Mouse (Mus musculus): Measurements from ENCODE around the gene Clic1.

Clic1 gene

DNA sequence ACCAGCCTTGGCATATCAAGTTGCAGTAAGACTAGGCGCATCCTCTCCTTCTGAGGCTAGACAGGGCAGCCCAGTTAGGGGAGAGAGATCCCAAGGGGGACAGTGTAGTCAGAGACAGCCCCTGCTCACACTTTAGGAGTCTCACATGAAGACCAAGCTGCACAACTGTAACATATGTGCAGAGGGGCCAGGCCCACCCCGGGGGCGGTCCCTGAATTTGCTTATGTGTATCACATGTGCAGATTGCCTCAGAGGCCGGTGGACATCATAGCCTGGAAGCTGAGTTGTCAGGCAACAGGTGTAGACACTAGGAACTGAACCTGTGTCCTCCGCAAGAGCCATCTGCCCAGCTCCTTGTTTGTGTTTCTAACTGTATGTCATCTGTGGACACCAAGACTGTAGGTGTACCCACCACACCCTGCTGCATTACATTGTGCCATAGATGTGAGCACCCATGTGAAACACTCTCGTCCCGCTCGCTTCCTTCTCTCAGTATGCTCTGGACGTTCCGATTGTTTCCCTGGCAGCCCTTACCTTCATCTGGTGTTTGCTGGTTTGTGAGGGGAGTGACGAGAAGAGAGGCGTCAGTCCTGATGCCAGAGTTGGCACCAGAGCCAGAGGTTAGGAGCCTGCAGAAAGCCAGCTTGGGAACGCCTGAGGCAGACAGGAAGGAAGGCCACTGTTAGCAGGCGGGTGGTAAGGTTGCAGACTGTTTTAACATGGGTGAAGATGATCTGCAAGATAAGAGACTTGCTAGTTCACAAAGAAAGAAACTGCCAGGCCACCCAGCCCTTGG, 42.8 kb downstream of the Clic1 start:
- DNase-seq, result peak; percentile 33 to 55

DNA sequence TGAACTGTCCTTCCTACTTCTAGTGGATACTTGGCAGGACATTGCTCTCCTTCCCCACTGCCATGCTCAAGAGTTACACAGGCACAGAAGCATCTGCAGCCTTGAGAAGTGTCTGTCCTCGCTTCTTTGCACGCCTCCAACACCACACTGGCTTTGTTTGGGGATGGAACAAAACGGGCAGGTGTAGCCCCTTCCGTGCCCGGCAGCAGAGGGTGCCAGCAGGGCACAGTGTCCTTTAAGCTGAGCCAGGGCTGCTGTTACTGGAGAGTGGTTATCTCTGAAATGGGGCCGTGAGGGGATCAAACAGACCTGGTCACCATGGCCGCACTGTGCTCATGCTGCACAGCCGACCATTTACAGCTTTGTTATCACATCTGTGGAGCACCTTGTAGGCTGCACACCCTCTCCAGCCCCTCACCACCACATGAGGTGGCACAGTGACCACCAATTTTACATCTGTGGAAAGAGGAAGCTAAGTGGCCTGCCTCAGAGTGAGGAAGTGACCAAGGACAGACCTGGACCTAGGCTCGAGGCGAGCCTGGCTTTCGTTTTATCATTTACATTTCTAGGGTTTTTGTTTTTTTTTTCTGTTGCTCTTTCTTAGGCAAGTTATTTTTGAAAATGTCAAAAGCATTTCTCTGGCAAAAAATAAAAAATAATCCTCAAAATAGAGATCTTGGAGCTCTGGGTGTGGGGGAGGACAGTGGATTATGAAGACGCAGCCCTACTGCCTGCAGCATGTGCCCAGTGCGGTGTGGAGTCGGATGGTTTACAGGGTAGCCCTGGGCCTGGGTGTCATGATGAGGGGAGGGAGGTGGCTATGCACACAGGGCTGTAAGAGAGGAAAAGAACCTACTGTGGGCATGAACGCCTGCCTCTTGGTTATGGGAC, 45.0 kb downstream of the Clic1 start:
- no peak for DNase-seq

DNA sequence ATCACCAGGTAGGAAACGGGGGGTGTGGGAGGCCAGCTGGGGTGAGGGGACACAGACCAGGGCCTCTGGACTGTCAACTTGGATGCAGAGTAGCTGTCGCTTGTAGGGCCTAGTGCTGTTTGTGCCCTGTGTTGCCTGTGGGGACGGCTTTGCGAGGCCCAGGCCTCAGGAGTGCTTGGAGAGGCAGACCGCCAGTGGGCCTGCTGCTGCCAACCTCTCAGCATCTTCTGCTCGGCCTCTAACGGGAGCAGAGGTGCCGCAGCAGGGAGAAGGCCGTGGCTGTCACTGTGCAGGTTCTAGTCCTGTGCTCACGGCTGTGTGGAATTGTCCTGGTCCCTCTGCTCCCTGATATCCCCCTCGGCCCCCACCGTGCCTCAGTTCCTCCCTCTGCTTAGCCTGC, 46.8 kb downstream of the Clic1 start:
- DNase-seq, result no peak

DNA sequence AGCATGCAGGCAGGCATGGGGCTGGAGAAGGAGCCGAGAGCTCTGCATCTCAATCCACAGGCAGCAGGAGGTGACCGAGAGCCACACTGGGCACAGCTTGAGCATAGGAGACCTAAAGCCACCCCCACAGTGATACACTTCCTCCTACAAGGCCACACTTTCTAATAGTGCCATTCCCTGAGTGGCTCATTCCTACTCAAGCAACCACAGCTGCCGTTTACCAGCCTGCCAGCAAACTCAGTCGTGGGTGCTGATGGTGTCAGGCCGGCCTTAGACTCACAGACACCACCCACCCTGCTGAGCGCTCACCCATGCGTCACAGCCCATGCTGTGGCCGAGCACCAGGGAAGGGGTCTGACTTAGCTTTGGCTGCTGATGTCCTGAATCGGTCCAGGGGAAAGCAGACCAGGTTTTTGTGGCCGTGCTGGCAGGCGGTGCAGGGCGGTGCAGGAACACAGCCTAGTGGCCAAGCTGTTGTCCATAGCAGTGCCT, 47.4 kb downstream of the Clic1 start:
- no peak for DNase-seq

DNA sequence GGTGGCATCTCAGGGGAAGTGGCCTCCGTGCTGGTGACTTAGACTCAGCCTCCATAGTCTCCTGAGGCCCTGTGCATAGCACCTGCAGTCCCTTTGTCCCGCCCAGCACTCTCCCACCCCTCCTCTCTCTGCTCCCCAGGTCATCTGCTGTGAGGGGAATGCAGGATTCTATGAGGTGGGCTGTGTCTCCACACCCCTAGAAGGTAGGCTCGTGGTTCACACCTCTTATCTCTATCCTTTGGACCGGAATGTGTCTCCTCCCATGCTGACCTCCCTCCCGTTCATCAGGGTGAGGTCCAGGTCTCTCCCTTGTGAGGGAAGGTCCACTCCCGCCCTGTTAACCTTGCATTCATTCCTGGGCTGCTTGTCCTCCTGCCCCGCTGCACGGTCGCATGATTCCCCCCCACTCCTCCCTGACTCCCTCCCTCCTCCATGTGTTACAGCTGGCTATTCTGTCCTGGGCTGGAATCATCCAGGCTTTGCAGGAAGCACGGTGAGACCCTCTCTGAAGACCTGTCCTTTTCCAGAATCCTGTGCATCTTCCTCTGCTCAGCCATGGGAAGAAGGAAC, 50.5 kb downstream of the Clic1 start:
- DNase-seq, result no peak

DNA sequence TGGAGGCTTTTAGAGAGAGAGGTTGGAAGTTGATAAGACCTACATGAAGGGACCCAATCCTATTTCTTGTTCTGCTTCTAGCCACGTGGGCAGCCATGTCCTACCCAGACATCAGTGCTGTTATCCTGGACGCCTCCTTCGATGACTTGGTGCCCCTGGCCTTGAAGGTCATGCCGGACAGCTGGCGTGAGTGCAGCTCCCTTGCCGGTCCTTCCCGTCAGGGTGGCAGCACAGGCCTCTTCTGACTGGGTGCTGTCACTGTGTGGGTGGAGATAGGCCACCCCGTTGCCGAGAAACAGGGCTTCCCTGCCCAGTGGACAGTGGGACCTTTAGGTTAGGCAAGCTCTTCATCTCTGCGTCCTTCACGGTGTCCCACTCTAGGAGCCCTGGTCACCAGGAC, 51.4 kb downstream of the Clic1 start:
- DNase-seq, result no peak

DNA sequence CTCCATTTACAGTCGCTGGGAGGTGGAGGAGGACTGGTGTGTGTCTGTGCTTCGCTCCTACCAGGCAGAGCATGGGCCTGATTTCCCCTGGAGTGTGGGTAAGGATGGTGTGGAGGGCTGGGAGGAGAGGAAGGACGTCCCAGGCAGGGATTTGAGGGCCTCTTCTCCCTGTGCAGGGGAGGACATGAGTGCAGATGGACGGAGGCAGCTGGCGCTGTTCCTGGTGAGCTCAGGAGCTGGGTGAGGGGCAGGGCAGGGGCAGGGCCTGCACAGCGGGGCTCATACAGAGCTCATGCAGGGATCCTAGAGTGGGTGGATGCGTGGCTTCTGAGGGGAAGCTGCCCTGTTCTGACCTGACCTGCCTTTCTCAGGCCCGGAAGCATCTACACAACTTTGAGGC, 52.5 kb downstream of the Clic1 start:
- DNase-seq, result no peak

DNA sequence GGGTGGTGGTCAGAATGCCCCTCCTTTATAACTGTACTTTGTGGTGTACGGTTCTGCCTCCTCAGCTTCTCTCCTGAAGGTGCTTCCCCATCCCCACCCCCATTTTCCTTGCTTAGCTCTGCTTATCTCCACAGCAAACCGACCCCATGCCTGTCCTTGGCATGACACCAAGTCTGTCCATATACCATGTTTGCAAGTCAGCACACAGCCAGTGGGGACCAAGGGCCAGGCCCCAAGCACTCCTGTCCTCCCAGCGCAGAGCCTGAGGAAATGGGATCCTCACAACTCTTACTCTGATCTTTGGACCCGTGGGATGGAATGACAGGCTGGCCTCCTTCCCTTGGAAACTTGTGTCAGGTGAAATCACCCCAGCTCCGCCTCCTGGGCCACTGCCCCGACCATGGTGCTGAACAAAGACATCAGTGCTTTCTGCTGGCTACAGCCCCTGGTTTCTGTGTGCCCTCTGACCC, 53.5 kb downstream of the Clic1 start:
- DNase-seq, result no peak

DNA sequence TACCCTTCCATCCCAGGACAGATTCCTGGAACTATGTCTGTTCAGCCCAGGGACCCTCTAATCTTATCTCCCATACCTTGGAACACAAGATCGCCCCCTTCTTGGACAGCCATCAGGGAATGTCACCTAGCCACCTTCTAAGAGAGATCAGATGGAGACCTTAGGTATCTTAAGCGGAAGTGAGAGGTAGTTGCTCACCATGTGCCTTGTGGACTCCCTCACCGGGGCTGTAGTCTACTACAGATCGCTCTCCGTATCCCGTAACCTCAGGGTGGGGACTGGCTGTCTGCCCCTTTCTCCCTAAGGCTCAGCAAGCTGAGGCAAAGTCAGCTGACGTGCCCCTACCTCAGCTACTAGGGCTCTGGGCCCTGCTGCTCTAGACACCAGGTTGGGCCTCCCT, 54.3 kb downstream of the Clic1 start:
- DNase-seq, result no peak

DNA sequence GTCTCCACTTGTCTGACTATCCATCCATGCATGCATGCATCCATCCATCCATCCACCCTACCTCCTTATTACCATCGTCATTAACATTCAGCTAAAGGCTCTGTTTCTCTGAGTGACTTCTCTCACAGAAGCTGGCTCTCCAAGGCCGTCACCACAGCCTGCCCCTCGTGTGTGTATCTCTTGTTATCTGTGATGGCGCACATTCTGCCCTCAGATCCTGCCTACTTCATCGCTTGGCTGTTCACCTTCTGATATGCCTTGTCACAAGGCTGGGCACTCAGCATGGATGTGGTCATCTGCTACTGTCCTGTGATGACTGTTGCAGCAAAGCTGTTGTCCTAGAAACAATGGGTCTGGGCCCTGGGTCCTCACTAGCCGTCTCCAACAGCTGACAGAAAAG, 55.0 kb downstream of the Clic1 start:
- no peak for DNase-seq

DNA sequence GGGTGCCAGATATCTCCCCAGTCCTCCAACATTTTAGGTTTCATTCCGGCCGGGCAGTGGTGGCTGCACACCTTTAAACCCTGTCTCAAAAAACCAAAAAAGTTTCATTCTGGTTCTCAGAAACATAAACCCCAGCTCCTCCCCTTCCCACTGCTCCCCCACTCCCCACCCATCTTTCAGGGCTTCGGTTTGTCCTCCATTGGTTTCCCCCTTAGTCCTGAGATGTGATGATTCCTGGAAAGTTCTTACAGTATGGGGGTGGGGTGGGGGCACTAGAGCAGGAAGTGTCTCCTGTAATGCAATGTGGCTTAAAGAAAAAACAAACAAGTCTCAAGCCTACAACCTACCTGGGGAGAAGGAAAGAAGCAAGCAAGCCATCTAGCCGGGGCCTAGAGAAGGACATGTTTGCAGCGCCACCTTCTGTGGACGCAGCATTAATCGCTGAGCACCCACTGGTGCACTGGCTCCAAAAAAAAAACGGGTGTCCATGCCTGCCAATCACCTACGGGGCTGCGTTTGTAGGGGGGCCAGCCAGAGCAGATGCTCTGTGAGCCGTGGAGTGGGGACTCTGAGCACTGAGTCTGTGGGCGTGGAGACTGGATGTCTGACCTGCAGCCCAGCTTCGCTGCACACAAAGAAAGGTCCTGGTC, 56.1 kb downstream of the Clic1 start:
- DNase-seq, result peak; percentile 27 to 41

DNA sequence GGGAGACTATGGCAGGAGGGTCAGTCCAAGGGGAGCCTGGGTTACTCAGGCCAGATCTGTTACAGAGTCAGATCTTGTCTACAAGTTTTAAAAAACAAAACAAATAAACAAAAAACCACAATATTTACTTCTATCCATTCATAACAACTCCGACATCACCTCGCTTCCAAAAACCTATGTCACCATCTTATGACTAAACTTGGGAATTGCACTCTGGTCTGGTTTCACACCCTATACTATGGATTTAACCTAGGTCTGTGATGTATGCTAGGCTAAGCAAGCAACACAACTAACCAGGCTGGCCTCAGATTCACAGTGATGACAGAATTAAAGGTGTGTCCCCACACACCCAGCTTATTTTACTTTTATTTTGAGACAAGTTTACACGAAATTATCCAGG, 56.8 kb downstream of the Clic1 start:
- DNase-seq, result no peak

DNA sequence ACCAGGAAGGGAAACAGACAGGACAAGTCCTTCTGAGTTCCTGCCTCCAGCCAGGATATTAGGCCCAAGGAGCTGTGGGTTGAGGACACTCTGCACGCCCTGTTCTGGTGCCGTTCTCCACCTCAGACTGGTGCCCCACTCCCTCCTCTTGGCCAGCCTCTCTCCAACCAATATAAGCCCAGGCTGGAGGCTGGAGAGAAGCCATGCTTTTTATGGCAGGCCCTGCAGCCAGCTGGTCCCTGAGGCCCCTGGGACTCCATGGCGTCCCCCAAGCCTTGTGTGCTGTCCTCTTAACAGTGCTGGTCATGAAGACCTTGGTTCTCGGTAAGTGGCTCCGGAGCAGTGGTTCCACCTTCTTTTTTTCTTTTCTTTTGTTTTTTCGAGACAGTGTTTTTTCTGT, 58.3 kb downstream of the Clic1 start, which contains the start of gene Ly6g5c:
Gene Ly6g5c (plus strand): TSS at position 183 of the 400 bp plus-strand sequence.
- DNase-seq, result no peak

Measured in lung, adult 18-20 months (tissue).